Mouse (Mus musculus) limb, embryonic 13.5 days (tissue): ENCODE results near the gene P2rx7. TPM values are rescaled to one million over a fixed set of nuclear protein-coding genes. Genes with fewer than 3 reads are reported as not detected.

Experiments
- ATAC-seq: fragments of 200-750 bp; cut with Nextera tagmentation; 2 replicates; pipeline ENCODE4 v1.8.0; 2017; ENCODE audit warnings: low read depth, moderate number of reproducible peaks, moderate TSS enrichment; ENCODE audit not compliant: low FRiP score
- H3K27ac ChIP-seq: fragments of 300-500 bp; sonication (generic); 2 replicates; pipeline ENCODE4 v1.5.1; 2015; ENCODE audit warnings: inconsistent platforms, mild to moderate bottlenecking, moderate library complexity
- H3K27me3 ChIP-seq: fragments of 300-500 bp; sonication (generic); 2 replicates; pipeline ENCODE4 v1.6.1; 2015; ENCODE audit warnings: mild to moderate bottlenecking, inconsistent platforms
- H3K36me3 ChIP-seq: fragments of 300-500 bp; sonication (generic); 2 replicates; pipeline ENCODE4 v1.6.1; 2015; ENCODE audit warnings: inconsistent platforms, mild to moderate bottlenecking, moderate library complexity
- H3K4me1 ChIP-seq: fragments of 300-500 bp; sonication (generic); 2 replicates; pipeline ENCODE4 v1.6.1; 2015; ENCODE audit warnings: inconsistent platforms
- H3K4me2 ChIP-seq: fragments of 300-500 bp; sonication (generic); replicated peaks from 2 replicates; pipeline ENCODE4 v1.6.1; 2015; ENCODE audit warnings: inconsistent platforms, mild to moderate bottlenecking, moderate library complexity
- H3K4me3 ChIP-seq: fragments of 300-500 bp; sonication (generic); 2 replicates; pipeline ENCODE4 v1.5.1; 2015; ENCODE audit warnings: moderate library complexity, mild to moderate bottlenecking, inconsistent platforms
- H3K9ac ChIP-seq: fragments of 300-500 bp; sonication (generic); 2 replicates; pipeline ENCODE4 v1.6.1; 2015; ENCODE audit warnings: mild to moderate bottlenecking, inconsistent platforms
- H3K9me3 ChIP-seq: fragments of 300-500 bp; sonication (generic); 2 replicates; pipeline ENCODE4 v1.6.1; 2016; ENCODE audit warnings: inconsistent platforms
- WGBS: fragments of 180-500 bp; shearing (Covaris S2); methylation state at CpG from one replicate; pipeline ENCODE4 v1.1.7; 2015; 5-methylcytosine and 5-hydroxymethylcytosine counted together
- polyA plus RNA-seq: library from polyadenylated mRNA; unstranded; fragments of >200 nt; fragmentation: Nextera tagmentation; extraction: Ambion mirVana; gene quantifications from 2 replicates; pipeline ENCODE4 v1.2.1, GENCODE M21; 2015

Gene P2rx7
- polyA plus RNA-seq, 1 experiment from 2014 or later, result 1.2 TPM

- ATAC-seq, result no peak
- no peaks in the 10 kb centered on the region for H3K36me3 ChIP-seq
- no peak overlapping the region for H3K4me3 ChIP-seq
- no peak overlapping the region for H3K4me2 ChIP-seq
- H3K9ac ChIP-seq, result no peak overlapping the region
- no peak overlapping the region for H3K27ac ChIP-seq
- no peaks in the 10 kb centered on the region for H3K4me1 ChIP-seq
- WGBS, result 86% methylated on average over 9 of the region's 9 CpGs
- 0 out of 2 replicates have a peak, but pooled peaks cover 4% of the 10 kb centered on the region for H3K27me3 ChIP-seq
- no peaks in the 10 kb centered on the region for H3K9me3 ChIP-seq
Measured at GRCm38 (mm10) chr5:122698701-122699060, 55.0 kb downstream of the P2rx7 start.

- Histone ChIP-seq H3K4me1 (no peaks in the 10 kb centered on the region), H3K36me3 (no peaks in the 10 kb centered on the region), H3K9ac (no peak overlapping the region), H3K27me3 (0 out of 2 replicates have a peak, but pooled peaks cover 4% of the 10 kb centered on the region), H3K4me3 (no peak overlapping the region), H3K4me2 (no peak overlapping the region), H3K27ac (no peak overlapping the region), H3K9me3 (no peaks in the 10 kb centered on the region)
- ATAC-seq, result no peak
- WGBS, result 62% methylated on average over 12 of the region's 12 CpGs
Measured at GRCm38 (mm10) chr5:122700109-122700836, 56.6 kb downstream of the P2rx7 start.

- no peaks in the 10 kb centered on the region for H3K4me1 ChIP-seq
- H3K27ac ChIP-seq, result no peak overlapping the region
- H3K4me3 ChIP-seq, result no peak overlapping the region
- 0 out of 2 replicates have a peak, but pooled peaks cover 4% of the 10 kb centered on the region for H3K27me3 ChIP-seq
- 44% methylated on average over 5 of the region's 5 CpGs for WGBS
- no peaks in the 10 kb centered on the region for H3K36me3 ChIP-seq
- no peak overlapping the region for H3K9ac ChIP-seq
- no peak overlapping the region for H3K4me2 ChIP-seq
- H3K9me3 ChIP-seq, result no peaks in the 10 kb centered on the region
- no peak for ATAC-seq
Measured at GRCm38 (mm10) chr5:122700837-122701212, 57.1 kb downstream of the P2rx7 start.

- Histone ChIP-seq H3K27ac (no peak overlapping the region), H3K9ac (no peak overlapping the region), H3K4me2 (no peak overlapping the region), H3K4me3 (no peak overlapping the region), H3K36me3 (no peaks in the 10 kb centered on the region), H3K9me3 (no peaks in the 10 kb centered on the region), H3K27me3 (0 out of 2 replicates have a peak, but pooled peaks cover 4% of the 10 kb centered on the region), H3K4me1 (peaks cover 6% of the 10 kb centered on the region)
- 82% methylated on average over 6 of the region's 6 CpGs for WGBS
- no peak for ATAC-seq
Measured at GRCm38 (mm10) chr5:122702156-122702555, 58.4 kb downstream of the P2rx7 start.

- Histone ChIP-seq H3K4me2 (no peak overlapping the region), H3K4me3 (no peak overlapping the region), H3K27ac (no peak overlapping the region), H3K9ac (no peak overlapping the region), H3K27me3 (0 out of 2 replicates have a peak, but pooled peaks cover 4% of the 10 kb centered on the region), H3K36me3 (no peaks in the 10 kb centered on the region), H3K9me3 (no peaks in the 10 kb centered on the region), H3K4me1 (peaks cover 8% of the 10 kb centered on the region)
- 74% methylated on average over 2 of the region's 2 CpGs for WGBS
- ATAC-seq, result no peak
Measured at GRCm38 (mm10) chr5:122703574-122703973, 59.9 kb downstream of the P2rx7 start.

- ATAC-seq, result no peak
- Histone ChIP-seq H3K27ac (no peak overlapping the region), H3K27me3 (0 out of 2 replicates have a peak, but pooled peaks cover 4% of the 10 kb centered on the region), H3K4me1 (peaks cover 8% of the 10 kb centered on the region), H3K4me2 (no peak overlapping the region), H3K9me3 (no peaks in the 10 kb centered on the region), H3K36me3 (no peaks in the 10 kb centered on the region), H3K4me3 (no peak overlapping the region), H3K9ac (no peak overlapping the region)
- 86% methylated on average over 4 of the region's 4 CpGs for WGBS
Measured at GRCm38 (mm10) chr5:122704571-122704970, 60.9 kb downstream of the P2rx7 start.

GRCm38 (mm10) chr5:122705174-122705573, 61.5 kb downstream of the P2rx7 start:
- Histone ChIP-seq H3K27me3 (0 out of 2 replicates have a peak, but pooled peaks cover 4% of the 10 kb centered on the region), H3K36me3 (no peaks in the 10 kb centered on the region), H3K9ac (no peak overlapping the region), H3K4me1 (peaks cover 8% of the 10 kb centered on the region), H3K4me3 (no peak overlapping the region), H3K27ac (no peak overlapping the region), H3K4me2 (no peak overlapping the region), H3K9me3 (no peaks in the 10 kb centered on the region)
- ATAC-seq, result no peak
- whole genome bisulfite sequencing, result 61% methylated on average over 3 of the region's 3 CpGs

- no peak for ATAC-seq
- H3K27ac ChIP-seq, result peak overlapping the region; percentile 55; the same call in 1 of the 2 replicates
Measured at GRCm38 (mm10) chr5:122706917-122707275, 63.2 kb downstream of the P2rx7 start.

GRCm38 (mm10) chr5:122707276-122708181, 63.8 kb downstream of the P2rx7 start, which contains the start of gene P2rx4:
Gene P2rx4 (plus strand): TSS chr5:122707544.
- Histone ChIP-seq H3K9me3 (no peaks in the 10 kb centered on the region), H3K9ac (peak within 1 kb of the TSS; percentile 85), H3K4me2 (peak within 1 kb of the TSS; percentile 85), H3K4me1 (peaks cover 8% of the 10 kb centered on the region), H3K4me3 (peak within 1 kb of the TSS; percentile 75), H3K36me3 (no peaks in the 10 kb centered on the region), H3K27ac (peak within 1 kb of the TSS; percentile 55; the same call in 1 of the 2 replicates), H3K27me3 (0 out of 2 replicates have a peak, but pooled peaks cover 4% of the 10 kb centered on the region)
- peak; percentile 87 for ATAC-seq
- under 1% methylated on average over 66 of the region's 66 CpGs for WGBS

More at GRCm38 (mm10) chr5:122706917-122707275, 63.2 kb downstream of the P2rx7 start:
- Histone ChIP-seq H3K36me3 (no peaks in the 10 kb centered on the region), H3K27me3 (0 out of 2 replicates have a peak, but pooled peaks cover 4% of the 10 kb centered on the region), H3K4me3 (peak overlapping the region; percentile 75), H3K9ac (peak overlapping the region; percentile 85), H3K9me3 (no peaks in the 10 kb centered on the region), H3K4me2 (peak overlapping the region; percentile 85), H3K4me1 (peaks cover 8% of the 10 kb centered on the region)
- WGBS, result 38% methylated on average over 5 of the region's 5 CpGs

GRCm38 (mm10) chr5:122708819-122709218, 65.1 kb downstream of the P2rx7 start:
- H3K27me3 ChIP-seq, result no peaks in the 10 kb centered on the region
- no peak overlapping the region for H3K4me2 ChIP-seq
- no peaks in the 10 kb centered on the region for H3K36me3 ChIP-seq
- WGBS, result 70% methylated on average over 6 of the region's 6 CpGs
- H3K9me3 ChIP-seq, result no peaks in the 10 kb centered on the region
- no peak overlapping the region for H3K4me3 ChIP-seq
- H3K4me1 ChIP-seq, result peaks cover 8% of the 10 kb centered on the region
- no peak overlapping the region for H3K27ac ChIP-seq
- ATAC-seq, result no peak
- H3K9ac ChIP-seq, result no peak overlapping the region

- H3K4me2 ChIP-seq, result no peak overlapping the region
- no peak overlapping the region for H3K9ac ChIP-seq
- no peak overlapping the region for H3K27ac ChIP-seq
- no peaks in the 10 kb centered on the region for H3K27me3 ChIP-seq
- no peak overlapping the region for H3K4me3 ChIP-seq
- H3K36me3 ChIP-seq, result no peaks in the 10 kb centered on the region
- no peak for ATAC-seq
- H3K9me3 ChIP-seq, result peaks cover 4% of the 10 kb centered on the region; the same call in 1 of the 2 replicates
- WGBS, result 68% methylated on average over 1 of the region's 1 CpGs
- peaks cover 9% of the 10 kb centered on the region for H3K4me1 ChIP-seq
Measured at GRCm38 (mm10) chr5:122715723-122716122, 72.0 kb downstream of the P2rx7 start.

- WGBS, result 94% methylated on average over 2 of the region's 2 CpGs
- Histone ChIP-seq H3K4me1 (peaks cover 9% of the 10 kb centered on the region), H3K4me2 (no peak overlapping the region), H3K27ac (no peak overlapping the region), H3K27me3 (no peaks in the 10 kb centered on the region), H3K9me3 (peaks cover 4% of the 10 kb centered on the region; the same call in 1 of the 2 replicates), H3K9ac (no peak overlapping the region), H3K4me3 (no peak overlapping the region), H3K36me3 (no peaks in the 10 kb centered on the region)
- ATAC-seq, result no peak
Measured at GRCm38 (mm10) chr5:122716793-122717192, 73.1 kb downstream of the P2rx7 start.
